Mouse (Mus musculus): ENCODE measurements around the gene Gm9803.

Gm9803 gene

GRCm38 (mm10) chr10:43507051-43507450 is 16.8 kb upstream of the Gm9803 start:
- no peak for ATAC-seq (ENCODE audit: insufficient number of reproducible peaks, low FRiP score, low TSS enrichment)

GRCm38 (mm10) chr10:43509228-43509627 is 14.7 kb upstream of the Gm9803 start:
- no peak for ATAC-seq (ENCODE audit: insufficient number of reproducible peaks, low FRiP score, low TSS enrichment)

- ATAC-seq (ENCODE audit: insufficient number of reproducible peaks, low FRiP score, low TSS enrichment): no peak
These were observed 10.9 kb upstream of the Gm9803 start for GRCm38 (mm10) chr10:43512976-43513375.

GRCm38 (mm10) chr10:43516992-43517660 is 6.8 kb upstream of the Gm9803 start:
- ATAC-seq (ENCODE audit: insufficient number of reproducible peaks, low FRiP score, low TSS enrichment): peak; percentile 61; the same call in 1 of the 2 replicates

- no peak for ATAC-seq (ENCODE audit: insufficient number of reproducible peaks, low FRiP score, low TSS enrichment)
These were observed 6.0 kb upstream of the Gm9803 start for GRCm38 (mm10) chr10:43517836-43518235.

GRCm38 (mm10) chr10:43518368-43518767 is 5.5 kb upstream of the Gm9803 start:
- no peak for ATAC-seq (ENCODE audit: insufficient number of reproducible peaks, low FRiP score, low TSS enrichment)

GRCm38 (mm10) chr10:43519977-43520376 is 3.9 kb upstream of the Gm9803 start:
- ATAC-seq (ENCODE audit: insufficient number of reproducible peaks, low FRiP score, low TSS enrichment): no peak

- no peak for ATAC-seq (ENCODE audit: insufficient number of reproducible peaks, low FRiP score, low TSS enrichment)
These were observed 3.7 kb downstream of the Gm9803 start for GRCm38 (mm10) chr10:43527283-43528269.

- ATAC-seq (ENCODE audit: insufficient number of reproducible peaks, low FRiP score, low TSS enrichment): no peak
These were observed 10.5 kb downstream of the Gm9803 start for GRCm38 (mm10) chr10:43534382-43534781.

GRCm38 (mm10) chr10:43537652-43538051 is 13.8 kb downstream of the Gm9803 start:
- no peak for ATAC-seq (ENCODE audit: insufficient number of reproducible peaks, low FRiP score, low TSS enrichment)

GRCm38 (mm10) chr10:43538831-43539230 is 14.9 kb downstream of the Gm9803 start:
- ATAC-seq (ENCODE audit: insufficient number of reproducible peaks, low FRiP score, low TSS enrichment): no peak

GRCm38 (mm10) chr10:43539746-43540310 is 15.9 kb downstream of the Gm9803 start:
- ATAC-seq (ENCODE audit: insufficient number of reproducible peaks, low FRiP score, low TSS enrichment): no peak

- ATAC-seq (ENCODE audit: insufficient number of reproducible peaks, low FRiP score, low TSS enrichment): peak; percentile 98
These were observed 16.7 kb downstream of the Gm9803 start, which contains the start of gene 1700021F05Rik for GRCm38 (mm10) chr10:43540442-43541152. 1700021F05Rik (minus strand) TSS chr10:43540994.

- ATAC-seq (ENCODE audit: insufficient number of reproducible peaks, low FRiP score, low TSS enrichment): no peak
These were observed 17.3 kb downstream of the Gm9803 start for GRCm38 (mm10) chr10:43541153-43541544.

- no peak for ATAC-seq (ENCODE audit: insufficient number of reproducible peaks, low FRiP score, low TSS enrichment)
These were observed 25.5 kb downstream of the Gm9803 start for GRCm38 (mm10) chr10:43549411-43549810.

- ATAC-seq (ENCODE audit: insufficient number of reproducible peaks, low FRiP score, low TSS enrichment): no peak
These were observed 27.0 kb downstream of the Gm9803 start for GRCm38 (mm10) chr10:43550923-43551322.

- ATAC-seq (ENCODE audit: insufficient number of reproducible peaks, low FRiP score, low TSS enrichment): no peak
These were observed 27.5 kb downstream of the Gm9803 start for GRCm38 (mm10) chr10:43551388-43551787.

- no peak for ATAC-seq (ENCODE audit: insufficient number of reproducible peaks, low FRiP score, low TSS enrichment)
These were observed 33.8 kb downstream of the Gm9803 start for GRCm38 (mm10) chr10:43557630-43558165.

- no peak for ATAC-seq (ENCODE audit: insufficient number of reproducible peaks, low FRiP score, low TSS enrichment)
These were observed 35.4 kb downstream of the Gm9803 start for GRCm38 (mm10) chr10:43559313-43559712.

GRCm38 (mm10) chr10:43560765-43561164 is 36.9 kb downstream of the Gm9803 start:
- ATAC-seq (ENCODE audit: insufficient number of reproducible peaks, low FRiP score, low TSS enrichment): no peak
